Mouse (Mus musculus): ENCODE results near the gene Cdh26.

Gene Cdh26

DNA sequence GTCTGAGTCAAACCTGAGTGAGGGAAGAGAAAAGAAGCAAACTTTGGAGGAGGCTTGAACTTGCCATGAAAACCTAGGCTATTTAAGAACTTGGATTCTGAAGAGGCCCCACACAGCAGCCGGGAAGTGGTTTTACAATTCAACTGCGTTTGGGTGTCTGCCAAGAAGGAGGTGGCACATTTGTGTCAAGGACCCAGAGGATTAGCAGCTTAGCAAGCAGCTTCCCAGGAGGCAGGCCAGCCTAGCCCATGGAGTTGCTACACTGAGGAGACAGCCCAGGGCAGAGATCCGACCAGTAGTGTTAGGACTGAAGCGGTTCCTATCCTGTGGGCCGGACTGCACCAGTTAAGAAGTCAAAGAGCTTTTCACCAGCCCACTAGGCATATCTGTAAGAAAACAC lies 68.1 kb downstream of the Cdh26 start:
- no peaks in the 10 kb centered on the region for H3K4me1 ChIP-seq (replicated peaks; ENCODE audit: low read depth, low read length)
- no peaks in the 10 kb centered on the region for H3K27me3 ChIP-seq (ENCODE audit: insufficient read depth, low read length)
- H3K9me3 ChIP-seq (ENCODE audit: low read length), result no peaks in the 10 kb centered on the region
- TF ChIP-seq NANOG (IDR thresholded peaks at IDR 0.05; ENCODE audit: borderline replicate concordance, low read length) (no peak), POU5F1 (IDR thresholded peaks at IDR 0.05; ENCODE audit: borderline replicate concordance, low read length) (no peak), CTCF (conservative IDR thresholded peaks at IDR 0.05; ENCODE audit: low read length) (no peak)
- H3K36me3 ChIP-seq (ENCODE audit: insufficient read depth, low read length), result no peaks in the 10 kb centered on the region
- no peak overlapping the region for H3K4me3 ChIP-seq (replicated peaks; ENCODE audit: low read length)

DNA sequence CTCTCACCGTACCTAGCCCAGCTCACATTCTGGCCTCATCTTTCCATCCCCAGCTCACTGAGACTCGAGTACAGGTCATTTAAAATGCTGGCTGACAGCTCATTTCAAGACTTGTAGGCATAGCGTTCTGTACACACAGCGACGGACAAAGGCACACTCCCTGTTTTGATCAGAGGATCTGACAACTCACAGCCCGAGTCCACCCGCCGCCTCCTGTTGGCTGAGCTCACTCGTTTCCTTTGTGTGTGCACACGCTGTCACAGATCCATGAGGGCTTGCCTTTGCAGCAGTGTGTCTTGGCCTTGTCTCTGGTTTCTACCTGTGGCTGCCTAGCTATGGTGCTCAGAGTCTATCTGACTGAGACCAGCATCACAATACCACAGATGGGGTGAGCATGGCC lies 72.1 kb downstream of the Cdh26 start:
- TF ChIP-seq NANOG (IDR thresholded peaks at IDR 0.05; ENCODE audit: borderline replicate concordance, low read length) (no peak), POU5F1 (IDR thresholded peaks at IDR 0.05; ENCODE audit: borderline replicate concordance, low read length) (no peak), CTCF (conservative IDR thresholded peaks at IDR 0.05; ENCODE audit: low read length) (no peak)
- no peak overlapping the region for H3K4me3 ChIP-seq (replicated peaks; ENCODE audit: low read length)
- H3K4me1 ChIP-seq (replicated peaks; ENCODE audit: low read depth, low read length), result no peaks in the 10 kb centered on the region
- H3K36me3 ChIP-seq (ENCODE audit: insufficient read depth, low read length), result no peaks in the 10 kb centered on the region
- H3K9me3 ChIP-seq (ENCODE audit: low read length), result no peaks in the 10 kb centered on the region
- H3K27me3 ChIP-seq (ENCODE audit: insufficient read depth, low read length), result no peaks in the 10 kb centered on the region

DNA sequence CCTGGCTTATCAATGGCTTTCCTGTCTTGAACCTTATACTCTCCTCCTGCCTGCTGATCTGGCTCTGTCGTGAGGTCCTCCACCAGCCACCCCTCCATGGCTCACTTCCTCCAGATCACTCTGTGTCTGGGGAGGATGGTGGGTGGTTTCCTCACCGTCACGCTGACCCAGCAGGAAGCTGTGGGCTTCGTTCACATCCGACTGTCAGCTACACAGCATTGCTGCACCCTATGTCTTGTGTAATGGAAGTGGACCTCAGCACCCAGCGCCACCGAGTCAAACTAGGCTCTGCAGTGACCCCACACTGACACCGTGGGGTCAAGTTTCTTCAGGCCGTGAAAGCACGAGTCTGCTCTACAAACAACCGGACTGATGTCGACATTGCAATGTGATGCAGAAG lies 75.7 kb downstream of the Cdh26 start:
- H3K9me3 ChIP-seq (ENCODE audit: low read length), result no peaks in the 10 kb centered on the region
- H3K27me3 ChIP-seq (ENCODE audit: insufficient read depth, low read length), result no peaks in the 10 kb centered on the region
- no peaks in the 10 kb centered on the region for H3K4me1 ChIP-seq (replicated peaks; ENCODE audit: low read depth, low read length)
- no peaks in the 10 kb centered on the region for H3K36me3 ChIP-seq (ENCODE audit: insufficient read depth, low read length)
- H3K4me3 ChIP-seq (replicated peaks; ENCODE audit: low read length), result no peak overlapping the region
- no peak for TF ChIP-seq NANOG (IDR thresholded peaks at IDR 0.05; ENCODE audit: borderline replicate concordance, low read length)
- TF ChIP-seq POU5F1 (IDR thresholded peaks at IDR 0.05; ENCODE audit: borderline replicate concordance, low read length), result no peak
- TF ChIP-seq CTCF (conservative IDR thresholded peaks at IDR 0.05; ENCODE audit: low read length), result no peak

DNA sequence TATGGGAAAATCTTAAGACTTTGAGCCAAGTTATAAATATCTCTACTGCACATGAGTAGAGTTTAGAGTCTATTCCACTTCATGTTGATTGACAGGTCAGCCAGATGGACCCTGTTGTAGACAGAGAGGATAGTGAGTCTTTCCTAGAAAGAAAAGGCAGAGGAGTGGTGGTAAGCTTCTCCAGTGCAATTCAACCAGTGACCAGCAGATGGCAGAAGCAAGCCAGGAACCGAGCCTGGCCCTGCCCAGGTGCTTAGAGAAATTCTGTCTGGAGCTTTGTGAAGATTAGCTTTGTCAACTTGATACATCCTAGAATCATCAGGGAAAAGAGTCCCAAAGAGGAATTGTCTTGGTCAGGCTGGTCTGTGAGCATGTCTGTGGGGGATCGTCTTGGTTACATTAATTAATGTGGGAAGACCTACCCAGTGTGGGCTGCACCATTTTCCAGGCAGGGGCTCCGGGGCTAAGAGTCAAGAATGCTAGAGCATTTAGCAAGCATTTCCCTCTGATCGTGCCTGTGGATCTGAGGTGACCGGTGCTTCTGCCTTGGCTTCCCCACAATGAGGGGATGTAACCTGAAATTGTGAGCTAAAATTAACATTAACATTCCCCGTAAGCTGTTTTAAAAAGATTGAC lies 77.2 kb downstream of the Cdh26 start:
- H3K4me1 ChIP-seq (replicated peaks; ENCODE audit: low read depth, low read length), result no peaks in the 10 kb centered on the region; the same call in 1 of the 2 replicates
- H3K4me3 ChIP-seq (replicated peaks; ENCODE audit: low read length), result no peak overlapping the region
- TF ChIP-seq CTCF (conservative IDR thresholded peaks at IDR 0.05; ENCODE audit: low read length) (peak; percentile 89), POU5F1 (IDR thresholded peaks at IDR 0.05; ENCODE audit: borderline replicate concordance, low read length) (no peak), NANOG (IDR thresholded peaks at IDR 0.05; ENCODE audit: borderline replicate concordance, low read length) (no peak)
- no peaks in the 10 kb centered on the region for H3K27me3 ChIP-seq (ENCODE audit: insufficient read depth, low read length)
- no peaks in the 10 kb centered on the region for H3K9me3 ChIP-seq (ENCODE audit: low read length)
- H3K36me3 ChIP-seq (ENCODE audit: insufficient read depth, low read length), result no peaks in the 10 kb centered on the region

DNA sequence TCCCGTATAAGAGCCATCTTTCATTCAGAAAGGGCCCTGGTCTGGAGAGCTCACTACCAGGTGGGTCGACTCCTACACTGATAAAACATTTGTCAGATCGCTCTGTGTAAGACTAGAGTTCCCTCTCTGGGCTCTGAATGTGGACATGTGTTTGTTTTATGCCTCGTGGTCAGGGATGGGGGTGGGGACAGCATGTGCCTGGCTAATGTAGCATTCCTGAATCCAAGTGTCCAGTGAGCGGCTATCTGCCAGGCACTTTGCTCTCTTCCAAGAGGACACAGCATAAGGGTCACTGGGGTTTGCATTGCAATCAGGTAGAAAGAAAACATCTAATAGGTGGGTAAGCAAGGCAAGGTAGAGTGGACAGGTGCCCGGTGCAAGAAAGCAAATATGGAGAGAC lies 77.9 kb downstream of the Cdh26 start:
- Histone ChIP-seq H3K4me3 (replicated peaks; ENCODE audit: low read length) (no peak overlapping the region), H3K9me3 (ENCODE audit: low read length) (no peaks in the 10 kb centered on the region), H3K36me3 (ENCODE audit: insufficient read depth, low read length) (no peaks in the 10 kb centered on the region), H3K4me1 (replicated peaks; ENCODE audit: low read depth, low read length) (peaks cover 7% of the 10 kb centered on the region), H3K27me3 (ENCODE audit: insufficient read depth, low read length) (no peaks in the 10 kb centered on the region)
- no peak for TF ChIP-seq CTCF (conservative IDR thresholded peaks at IDR 0.05; ENCODE audit: low read length)
- TF ChIP-seq NANOG (IDR thresholded peaks at IDR 0.05; ENCODE audit: borderline replicate concordance, low read length), result no peak
- TF ChIP-seq POU5F1 (IDR thresholded peaks at IDR 0.05; ENCODE audit: borderline replicate concordance, low read length), result no peak

DNA sequence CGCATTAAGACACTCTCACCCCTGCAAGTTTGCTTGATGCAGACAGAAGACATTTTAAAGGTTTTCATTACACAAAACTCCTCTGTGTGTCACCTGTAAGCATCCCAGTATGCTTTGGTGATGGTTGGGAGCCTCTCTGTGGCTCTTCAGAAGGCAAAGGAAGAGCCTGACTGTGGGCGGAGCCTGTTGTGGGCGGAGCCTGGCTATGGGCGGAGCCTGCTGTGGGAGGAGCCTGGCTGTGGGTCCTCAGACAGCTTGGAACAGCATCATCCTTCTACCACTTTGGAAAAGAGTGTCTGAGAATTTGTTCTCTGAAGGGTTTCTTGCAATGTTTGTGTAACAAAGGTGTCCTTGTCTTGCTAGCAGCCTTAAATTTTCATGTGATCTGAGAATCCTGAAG lies 82.7 kb downstream of the Cdh26 start:
- Histone ChIP-seq H3K36me3 (ENCODE audit: insufficient read depth, low read length) (no peaks in the 10 kb centered on the region), H3K4me1 (replicated peaks; ENCODE audit: low read depth, low read length) (peaks cover 19% of the 10 kb centered on the region), H3K27me3 (ENCODE audit: insufficient read depth, low read length) (peaks cover 17% of the 10 kb centered on the region), H3K9me3 (ENCODE audit: low read length) (no peaks in the 10 kb centered on the region), H3K4me3 (replicated peaks; ENCODE audit: low read length) (peak overlapping the region; percentile 65)
- no peak for TF ChIP-seq NANOG (IDR thresholded peaks at IDR 0.05; ENCODE audit: borderline replicate concordance, low read length)
- TF ChIP-seq CTCF (conservative IDR thresholded peaks at IDR 0.05; ENCODE audit: low read length), result no peak
- TF ChIP-seq POU5F1 (IDR thresholded peaks at IDR 0.05; ENCODE audit: borderline replicate concordance, low read length), result no peak

DNA sequence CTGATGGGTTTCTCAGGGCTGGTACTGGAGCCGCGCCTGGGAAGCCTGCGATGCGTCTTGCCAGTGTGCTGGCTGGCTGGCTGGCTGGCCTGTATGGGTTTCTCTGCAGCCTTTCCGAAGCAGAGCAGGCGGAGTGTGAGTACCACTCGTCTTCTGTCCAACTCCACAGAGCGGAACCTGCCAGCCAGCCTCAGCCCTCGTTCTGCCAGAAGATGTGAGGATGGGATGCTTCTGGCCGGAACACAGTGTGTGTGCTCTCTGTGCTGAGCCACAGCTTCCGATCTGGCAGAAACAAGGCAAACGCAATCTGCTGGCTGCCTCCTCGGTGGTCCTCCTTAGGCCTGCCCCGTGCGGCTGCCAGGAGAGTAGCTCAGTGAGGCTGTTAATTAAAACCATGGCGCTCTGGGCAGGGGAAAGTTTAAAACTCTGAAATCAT lies 83.3 kb downstream of the Cdh26 start:
- TF ChIP-seq POU5F1 (IDR thresholded peaks at IDR 0.05; ENCODE audit: borderline replicate concordance, low read length), result no peak
- no peak for TF ChIP-seq NANOG (IDR thresholded peaks at IDR 0.05; ENCODE audit: borderline replicate concordance, low read length)
- no peak for TF ChIP-seq CTCF (conservative IDR thresholded peaks at IDR 0.05; ENCODE audit: low read length)
- Histone ChIP-seq H3K4me1 (replicated peaks; ENCODE audit: low read depth, low read length) (peaks cover 19% of the 10 kb centered on the region), H3K36me3 (ENCODE audit: insufficient read depth, low read length) (no peaks in the 10 kb centered on the region), H3K27me3 (ENCODE audit: insufficient read depth, low read length) (peaks cover 17% of the 10 kb centered on the region), H3K9me3 (ENCODE audit: low read length) (no peaks in the 10 kb centered on the region), H3K4me3 (replicated peaks; ENCODE audit: low read length) (peak overlapping the region; percentile 65)

DNA sequence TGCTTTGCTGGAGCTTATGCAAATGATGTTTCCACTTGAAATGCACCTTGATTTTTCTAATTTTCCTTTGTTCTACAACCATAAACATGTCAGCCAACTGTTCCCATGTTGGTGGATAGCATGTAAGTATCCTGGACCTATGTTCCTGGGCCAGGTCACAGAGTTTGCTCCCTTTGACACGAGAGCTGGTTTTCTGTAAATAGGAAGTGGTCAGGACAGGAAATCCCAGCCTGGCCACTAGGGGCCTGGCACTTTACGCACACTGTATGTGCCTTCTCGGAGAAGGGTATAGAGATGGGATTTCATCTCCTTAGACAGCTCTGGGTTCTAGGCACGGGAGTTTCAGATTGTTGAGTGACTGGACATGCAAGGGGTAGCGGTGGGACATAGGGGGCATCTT lies 86.1 kb downstream of the Cdh26 start:
- no peak overlapping the region for H3K4me3 ChIP-seq (replicated peaks; ENCODE audit: low read length)
- H3K27me3 ChIP-seq (ENCODE audit: insufficient read depth, low read length), result peaks cover 17% of the 10 kb centered on the region
- no peaks in the 10 kb centered on the region for H3K9me3 ChIP-seq (ENCODE audit: low read length)
- 0 out of 2 replicates have a peak, but pooled peaks have one; percentile 11 for TF ChIP-seq CTCF (conservative IDR thresholded peaks at IDR 0.05; ENCODE audit: low read length)
- TF ChIP-seq POU5F1 (IDR thresholded peaks at IDR 0.05; ENCODE audit: borderline replicate concordance, low read length), result no peak
- peaks cover 19% of the 10 kb centered on the region for H3K4me1 ChIP-seq (replicated peaks; ENCODE audit: low read depth, low read length)
- H3K36me3 ChIP-seq (ENCODE audit: insufficient read depth, low read length), result no peaks in the 10 kb centered on the region

DNA sequence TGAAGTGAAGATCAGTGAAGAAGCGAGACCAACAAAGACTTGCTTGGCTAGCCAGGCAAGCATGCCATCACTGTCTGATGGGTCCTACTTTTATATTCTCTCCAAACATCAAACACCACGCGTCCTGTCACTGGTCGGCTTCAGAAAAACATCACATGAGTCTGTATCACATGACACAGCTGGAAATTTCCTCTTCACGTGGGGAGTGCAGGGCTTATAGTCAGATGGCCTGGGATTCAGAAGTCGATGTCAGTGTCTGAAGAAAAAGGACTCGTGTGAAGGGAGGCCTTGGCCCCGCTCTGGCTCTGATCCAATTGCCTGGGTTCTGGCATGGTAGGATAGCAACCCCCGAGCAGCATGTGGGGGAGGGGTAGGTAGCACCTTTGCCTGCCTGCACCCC lies 86.6 kb downstream of the Cdh26 start:
- no peak for TF ChIP-seq CTCF (conservative IDR thresholded peaks at IDR 0.05; ENCODE audit: low read length)
- no peak for TF ChIP-seq POU5F1 (IDR thresholded peaks at IDR 0.05; ENCODE audit: borderline replicate concordance, low read length)
- no peak for TF ChIP-seq NANOG (IDR thresholded peaks at IDR 0.05; ENCODE audit: borderline replicate concordance, low read length)
- no peaks in the 10 kb centered on the region for H3K9me3 ChIP-seq (ENCODE audit: low read length)
- peaks cover 19% of the 10 kb centered on the region for H3K4me1 ChIP-seq (replicated peaks; ENCODE audit: low read depth, low read length)
- no peaks in the 10 kb centered on the region for H3K36me3 ChIP-seq (ENCODE audit: insufficient read depth, low read length)
- no peak overlapping the region for H3K4me3 ChIP-seq (replicated peaks; ENCODE audit: low read length)
- peaks cover 17% of the 10 kb centered on the region for H3K27me3 ChIP-seq (ENCODE audit: insufficient read depth, low read length)
